Mouse (Mus musculus) lung, postnatal 14 days (tissue): Measurements from ENCODE around the gene Fbxw4.

Source experiments
- DNase-seq: peaks from one replicate; pipeline ENCODE4 v3.0.0; 2021

Gene Fbxw4

DNA sequence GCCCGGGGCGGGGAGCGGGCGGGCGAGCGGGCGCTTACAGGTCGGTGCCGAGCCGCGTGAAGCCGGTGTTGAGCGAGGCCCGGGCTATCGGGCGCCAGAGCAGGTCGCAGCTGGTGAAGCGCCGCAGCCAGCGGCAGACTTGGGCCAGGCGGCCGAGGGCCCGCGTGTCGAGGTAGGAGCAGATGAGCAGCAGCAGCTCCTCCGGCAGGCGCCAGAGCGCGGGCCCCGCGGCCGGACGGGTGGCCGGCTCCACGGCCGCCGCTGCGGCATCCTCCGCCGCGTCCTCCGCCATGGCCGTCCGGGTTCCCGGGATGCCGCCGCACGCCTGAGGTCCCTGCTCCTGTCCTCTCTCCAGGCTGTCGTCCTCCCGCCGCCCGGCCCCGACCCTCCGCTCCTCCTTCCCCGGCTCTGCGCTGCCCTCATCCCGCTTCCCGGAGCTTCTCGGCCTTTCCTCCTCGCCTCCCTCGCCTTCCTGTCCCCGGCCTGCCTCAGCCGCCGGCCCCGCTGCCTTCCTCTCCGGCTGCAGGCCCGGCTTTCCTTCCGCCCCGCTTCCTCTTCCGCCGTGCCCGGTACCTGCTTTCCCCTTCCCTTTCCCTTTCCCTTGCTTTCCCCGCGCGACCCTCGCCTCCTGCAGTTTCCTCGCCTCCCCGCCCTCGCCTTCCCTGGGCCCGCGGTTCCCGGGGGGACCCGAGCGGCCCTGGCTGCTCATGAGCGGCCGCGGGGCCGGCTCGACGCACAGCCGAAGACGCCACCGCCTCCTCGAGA lies at the start of gene Fbxw4:
TSS of gene Fbxw4 (minus strand) at position 575 of the 765 bp plus-strand sequence.
- DNase-seq = peak; percentile 67

DNA sequence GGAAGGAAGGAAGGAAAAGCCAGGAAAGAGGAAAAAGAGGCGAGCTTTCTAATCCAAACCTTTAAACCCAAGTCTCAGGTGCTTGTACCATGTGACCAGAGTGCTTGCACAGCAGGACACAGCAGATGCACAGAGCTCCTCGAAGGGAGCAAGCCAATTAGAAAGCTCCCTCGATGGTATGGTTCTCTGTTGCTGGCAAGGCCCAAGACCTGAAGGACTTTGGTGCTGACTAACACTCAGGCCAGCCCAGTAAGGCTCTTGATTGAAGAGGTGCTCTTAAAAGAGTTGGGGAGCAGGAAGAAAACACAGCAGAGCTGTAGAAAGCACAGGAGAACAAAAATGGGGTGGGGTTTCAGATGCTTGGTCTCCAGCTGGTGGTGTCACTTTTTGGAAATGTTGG lies 48.6 kb upstream of the Fbxw4 start:
- no peak for DNase-seq

DNA sequence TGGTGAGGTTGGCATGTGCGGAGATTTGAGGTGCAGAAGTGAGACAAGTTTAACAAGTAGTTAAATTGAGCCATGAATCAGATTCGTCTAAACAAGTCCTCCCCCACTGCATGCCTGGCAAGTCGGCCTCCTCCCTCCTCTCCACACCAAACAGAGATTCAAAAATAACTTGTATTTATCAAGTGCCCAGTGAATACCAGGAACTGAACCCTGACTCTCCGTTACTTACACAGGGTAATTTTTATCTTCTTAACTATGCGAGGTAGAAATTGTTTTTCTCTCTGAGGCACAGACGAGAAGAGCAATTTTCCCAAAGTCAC lies 36.1 kb upstream of the Fbxw4 start:
- no peak for DNase-seq

DNA sequence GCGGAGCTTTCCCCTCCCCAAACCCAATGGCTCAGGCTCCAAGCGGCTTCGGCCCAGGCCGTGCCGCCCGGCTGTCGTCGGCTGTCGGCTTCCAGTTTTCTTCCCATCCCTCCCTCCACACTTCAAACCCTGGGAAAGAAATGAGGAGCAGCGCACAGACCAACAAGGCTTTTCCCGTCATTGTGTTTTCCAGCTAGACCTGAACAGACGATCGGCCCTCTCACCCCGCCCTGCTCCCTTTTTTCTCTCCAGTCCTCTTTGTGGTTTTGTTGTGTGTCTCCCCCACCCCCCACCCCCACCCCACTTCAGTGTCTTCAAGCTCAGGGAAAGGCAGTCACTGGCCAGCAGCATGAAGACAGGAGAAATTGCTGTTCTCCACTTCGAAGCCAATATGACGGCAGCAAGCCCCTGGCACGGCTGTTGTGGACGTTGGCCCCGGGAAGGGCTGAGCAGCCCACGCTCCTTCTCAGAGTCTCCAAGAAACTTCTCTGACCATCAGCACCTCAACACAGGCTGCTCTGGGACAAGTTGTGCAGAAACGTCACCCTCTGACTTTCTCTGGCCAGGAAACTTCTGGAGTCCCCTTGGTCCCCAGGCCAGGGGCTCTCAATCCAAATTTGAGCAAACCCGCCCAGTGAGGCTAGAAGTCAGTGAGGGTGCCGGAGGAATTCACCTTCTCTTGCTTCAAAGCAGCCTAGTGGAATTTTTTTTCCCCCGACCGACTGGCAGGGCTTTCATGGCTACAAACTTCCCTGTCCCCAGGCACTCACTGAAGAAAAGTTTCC lies 35.6 kb upstream of the Fbxw4 start:
- no peak for DNase-seq

DNA sequence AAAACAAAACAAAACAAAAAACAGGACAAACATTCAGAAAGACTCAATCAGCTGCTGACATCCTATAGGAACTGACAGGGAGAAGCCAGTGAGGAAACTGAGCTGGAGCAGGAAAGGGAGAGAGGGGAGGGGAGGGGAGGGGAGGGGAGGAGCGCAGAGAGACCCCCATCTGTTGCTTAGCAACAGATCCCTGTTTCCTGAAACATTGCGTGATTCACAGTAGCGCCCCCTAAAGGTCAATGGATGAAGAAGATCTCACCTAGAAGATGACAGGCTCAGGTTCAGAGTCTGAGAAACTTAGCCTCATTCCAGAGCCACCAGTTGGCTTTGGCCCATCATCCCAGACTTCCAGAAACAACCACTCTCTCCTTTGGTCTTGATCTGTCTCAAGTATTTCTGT lies 33.9 kb upstream of the Fbxw4 start:
- DNase-seq = no peak

DNA sequence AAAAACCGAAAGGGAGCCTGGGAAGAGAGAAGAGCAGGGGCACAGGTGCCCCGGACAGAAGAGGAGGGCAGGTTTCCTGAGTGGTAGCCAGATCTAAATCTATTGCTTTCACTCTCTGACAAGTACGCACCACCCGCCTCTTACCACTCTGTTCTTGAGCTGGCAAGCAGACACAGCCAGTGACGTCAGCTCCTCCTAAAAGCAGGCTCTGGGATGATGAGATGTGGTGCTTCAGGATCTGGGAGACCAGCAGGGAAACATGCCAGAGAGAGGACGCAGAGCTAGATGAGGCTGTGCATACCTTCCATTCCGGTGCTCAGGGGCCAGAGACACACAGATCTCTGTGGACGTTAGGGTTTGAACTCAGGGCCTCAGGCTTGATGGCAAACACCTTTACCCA lies 32.1 kb upstream of the Fbxw4 start:
- DNase-seq = no peak

DNA sequence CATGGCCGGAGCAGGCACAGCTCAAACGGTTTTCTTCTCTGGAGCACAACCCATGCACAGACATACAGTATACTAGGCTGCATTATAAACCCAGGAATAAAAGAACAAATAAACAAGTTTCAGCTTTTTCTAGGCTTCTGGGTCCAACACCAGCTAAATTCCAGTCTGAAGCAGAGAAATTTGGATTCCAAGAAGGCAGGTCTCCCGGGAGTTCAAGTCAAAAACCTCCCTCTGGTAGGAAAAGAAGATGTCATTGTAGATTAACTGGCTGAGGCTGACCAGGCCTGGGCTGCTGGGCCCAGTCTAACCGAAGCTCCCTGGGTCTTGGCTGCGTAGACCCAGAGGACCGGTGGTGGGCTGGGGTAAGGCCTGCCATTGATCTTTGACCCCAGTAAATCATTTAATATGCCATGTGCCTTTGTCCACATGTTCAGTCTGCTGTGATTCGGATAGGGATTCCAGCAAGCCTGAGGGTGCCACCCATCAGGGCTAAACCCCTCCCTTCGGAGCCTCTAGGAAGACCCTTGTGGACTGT lies 31.0 kb upstream of the Fbxw4 start:
- DNase-seq = no peak

DNA sequence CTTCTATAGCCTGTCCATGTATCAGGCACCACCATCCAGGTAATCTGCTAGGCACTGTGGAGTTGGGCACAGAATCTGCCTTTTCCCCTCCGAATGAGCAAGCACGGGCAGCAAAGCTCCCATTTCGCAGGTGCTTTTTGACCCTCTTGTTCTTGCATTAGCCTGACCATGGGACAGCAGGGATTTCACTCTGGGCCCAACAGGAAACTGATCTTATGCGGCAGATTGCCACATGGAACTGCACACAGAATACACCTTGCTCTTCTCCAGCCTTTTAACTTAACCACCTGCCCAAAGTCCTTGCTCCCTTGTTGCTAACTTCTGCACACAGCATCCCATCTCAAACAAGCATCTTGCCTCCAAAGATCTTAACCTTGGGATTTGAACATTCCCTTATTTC lies 26.9 kb upstream of the Fbxw4 start:
- DNase-seq = no peak

DNA sequence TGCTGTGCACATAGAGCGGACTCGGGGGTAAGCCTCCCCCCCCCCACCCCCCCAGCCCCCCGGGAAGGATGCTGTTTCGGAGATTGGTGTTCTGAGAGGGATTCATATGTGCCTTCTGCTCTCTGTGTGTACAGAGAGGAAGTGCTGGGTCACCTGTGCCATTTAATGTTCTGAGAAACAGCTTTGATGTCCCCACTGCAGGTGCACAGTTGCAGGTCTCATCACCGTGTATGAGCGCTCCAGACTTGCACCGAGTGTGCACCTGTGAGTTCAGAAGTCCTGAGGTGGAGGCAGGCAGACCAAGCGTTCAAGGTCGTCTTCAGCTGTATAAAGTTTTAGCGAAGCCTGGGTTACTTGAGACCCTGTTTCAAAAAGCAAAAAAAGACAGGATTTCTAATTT lies 23.6 kb upstream of the Fbxw4 start:
- DNase-seq = no peak

DNA sequence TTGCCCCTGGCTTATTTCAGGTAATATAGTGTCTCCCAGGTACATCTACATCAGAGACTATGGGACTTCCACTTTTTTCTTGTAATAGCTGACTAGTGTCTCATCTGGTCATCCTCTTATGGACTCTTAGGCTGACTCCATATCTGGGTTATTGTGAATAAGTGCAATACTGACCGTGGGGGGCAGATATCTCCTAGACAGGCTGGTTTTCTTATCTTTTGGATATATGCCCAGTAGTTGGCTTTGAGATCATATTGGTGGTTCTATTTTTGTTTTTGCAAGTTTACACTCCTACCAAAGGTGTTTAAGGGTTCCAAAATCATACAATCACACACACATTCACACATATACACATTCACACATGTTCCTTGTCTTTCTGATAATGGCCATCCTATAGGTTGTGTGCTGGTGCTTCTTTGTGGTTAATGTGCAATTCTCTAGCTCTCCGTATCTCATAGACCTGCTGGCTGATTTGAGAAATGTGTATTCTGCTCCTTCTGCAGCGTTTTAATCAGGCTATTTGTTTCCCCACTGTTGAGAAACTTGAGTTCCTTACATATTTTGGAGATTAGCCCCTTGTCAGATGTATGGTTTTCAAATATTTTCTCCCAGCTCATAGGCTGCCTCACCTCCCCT lies 20.5 kb upstream of the Fbxw4 start:
- no peak for DNase-seq

DNA sequence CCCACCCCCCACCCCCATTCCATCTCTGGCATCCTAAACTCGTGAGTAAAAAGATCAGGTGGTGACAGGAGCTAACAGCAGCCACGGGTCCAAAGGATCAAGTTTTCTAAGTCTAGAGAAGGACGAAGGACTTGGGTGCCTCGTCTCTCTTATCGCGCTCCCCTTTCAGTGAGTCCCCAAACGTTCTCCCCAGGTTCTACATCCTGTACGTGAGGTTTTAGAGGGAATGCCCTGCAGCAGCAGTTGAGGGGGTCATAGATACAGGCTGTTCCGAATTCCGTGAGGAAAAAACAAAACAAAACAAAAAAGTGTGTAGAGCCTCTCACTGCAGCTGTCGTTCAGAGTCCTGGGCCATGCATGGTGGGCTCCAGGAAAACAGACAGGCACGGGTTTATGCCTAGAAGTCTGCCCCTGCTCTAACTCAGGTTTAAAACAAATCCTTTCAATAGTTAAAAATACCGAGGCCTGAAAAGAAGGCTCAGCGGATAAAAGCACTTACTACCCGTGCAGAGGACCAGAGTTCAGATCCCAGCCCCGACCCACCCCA lies 16.7 kb upstream of the Fbxw4 start:
- DNase-seq = no peak

DNA sequence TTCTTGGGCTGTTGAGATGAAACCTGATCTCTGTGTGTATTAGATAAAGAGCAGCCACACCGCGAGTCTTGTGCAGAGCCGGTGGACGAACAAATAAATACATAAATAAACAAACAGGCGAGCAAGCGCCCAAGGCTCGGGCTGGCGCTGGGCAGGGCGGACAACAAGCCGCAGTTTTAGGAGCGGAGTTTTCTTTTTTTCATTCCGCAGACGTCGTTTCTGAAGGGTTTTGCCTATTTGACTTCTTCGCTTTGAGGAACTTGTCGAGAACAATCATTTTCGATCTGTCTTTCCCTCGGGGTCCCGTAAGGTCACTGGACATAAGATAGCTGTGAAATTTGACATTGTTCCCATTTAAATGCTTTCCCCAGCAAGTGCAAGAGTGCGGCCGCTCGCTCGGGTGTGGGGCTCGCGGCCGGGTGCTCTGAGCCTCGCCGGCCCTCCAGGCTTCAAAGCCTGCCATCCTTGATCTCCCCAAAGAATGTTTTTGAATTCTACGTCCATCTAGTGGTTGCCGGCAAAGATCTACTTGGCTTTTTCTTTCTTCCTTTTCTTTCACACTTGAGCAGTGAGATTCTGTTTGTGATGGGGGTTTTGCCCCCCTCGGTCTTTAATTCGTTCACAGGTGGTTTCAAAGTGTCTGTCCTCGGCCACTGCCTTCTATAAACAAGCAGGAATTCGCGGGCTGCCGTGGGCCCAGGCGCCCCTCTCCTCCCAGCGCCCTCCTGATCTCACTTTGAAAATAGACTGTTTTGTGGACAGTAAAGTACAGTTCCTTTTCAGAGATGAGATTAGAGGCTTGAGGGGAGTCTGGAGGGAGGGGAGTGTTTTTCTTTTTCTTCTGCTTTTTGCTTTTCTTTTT lies 15.8 kb upstream of the Fbxw4 start:
- no peak for DNase-seq

DNA sequence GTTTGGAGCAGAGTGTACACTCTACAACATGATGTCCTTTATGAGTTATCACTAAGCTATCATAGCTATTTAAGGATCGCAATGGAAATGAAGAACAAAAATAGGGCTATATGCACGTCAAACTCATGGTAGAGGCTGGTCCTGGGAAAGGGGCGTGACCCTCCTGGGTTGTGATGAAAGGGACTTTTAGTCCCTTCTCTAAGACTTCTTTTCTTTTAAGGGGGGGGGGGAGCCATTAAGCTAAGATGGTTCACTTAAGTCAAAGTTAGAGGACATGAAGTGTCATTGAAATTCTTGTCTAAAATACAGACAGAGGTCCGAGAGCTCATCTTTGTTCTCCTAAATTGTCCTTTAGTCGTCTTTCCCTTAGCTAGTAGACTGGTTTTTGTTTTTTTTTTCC lies 15.1 kb upstream of the Fbxw4 start:
- no peak for DNase-seq

DNA sequence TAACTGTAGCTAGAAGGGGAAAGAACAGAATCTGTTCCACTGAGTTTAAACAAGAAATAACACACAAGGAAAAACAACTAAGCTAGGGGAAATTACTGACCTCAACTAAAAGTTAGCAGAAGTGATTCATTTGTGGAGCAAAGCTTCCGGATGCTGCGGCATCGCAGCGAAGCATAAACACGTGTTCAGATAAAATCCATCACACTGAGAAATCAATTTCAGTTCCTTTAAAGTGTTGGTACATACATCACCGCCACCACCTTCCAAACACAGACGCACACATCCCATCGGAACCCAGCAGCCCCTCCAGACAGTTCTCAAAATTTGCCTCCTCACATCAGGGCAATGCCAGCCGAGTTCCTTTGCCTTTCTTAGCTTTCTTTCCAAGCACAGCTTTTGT lies 12.9 kb upstream of the Fbxw4 start:
- DNase-seq = no peak

DNA sequence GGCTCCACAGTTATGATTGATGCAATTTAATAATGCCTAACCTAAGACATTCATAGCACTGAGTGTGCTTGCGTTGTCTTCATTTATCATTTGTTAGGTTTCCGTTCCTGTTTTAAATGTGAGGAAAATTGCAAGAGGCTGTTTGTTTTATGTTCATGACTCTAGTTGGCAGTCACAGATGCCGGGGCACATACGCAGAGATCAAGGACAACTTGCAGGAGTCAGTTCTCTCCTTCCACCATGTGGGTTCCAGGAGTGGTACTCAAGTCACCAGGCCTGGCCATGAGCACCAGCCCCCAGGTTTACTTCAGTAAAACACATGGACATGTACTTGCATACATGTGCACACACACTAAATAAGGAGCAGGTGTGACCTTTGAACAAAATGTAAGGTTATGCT lies 8.9 kb upstream of the Fbxw4 start:
- DNase-seq = no peak

DNA sequence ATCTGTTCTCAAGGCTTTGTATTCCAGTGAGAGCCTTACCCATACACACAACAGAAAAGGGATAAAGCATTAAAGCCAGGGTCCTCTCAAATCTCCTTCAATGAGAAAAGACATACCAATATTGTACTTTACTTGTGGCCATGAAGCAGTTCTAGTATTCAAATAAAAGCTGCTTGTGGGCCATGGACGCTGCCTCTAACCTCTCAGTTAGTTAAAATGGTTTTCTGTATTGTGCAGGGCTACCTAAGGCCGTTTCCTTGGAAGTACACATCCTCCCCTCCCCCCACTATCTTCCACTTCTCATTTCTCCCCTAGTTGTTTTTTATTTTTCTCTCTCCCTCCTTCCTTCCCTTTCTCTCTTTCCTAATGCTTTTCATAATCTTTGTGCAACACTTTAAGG lies 3.7 kb upstream of the Fbxw4 start:
- no peak for DNase-seq

DNA sequence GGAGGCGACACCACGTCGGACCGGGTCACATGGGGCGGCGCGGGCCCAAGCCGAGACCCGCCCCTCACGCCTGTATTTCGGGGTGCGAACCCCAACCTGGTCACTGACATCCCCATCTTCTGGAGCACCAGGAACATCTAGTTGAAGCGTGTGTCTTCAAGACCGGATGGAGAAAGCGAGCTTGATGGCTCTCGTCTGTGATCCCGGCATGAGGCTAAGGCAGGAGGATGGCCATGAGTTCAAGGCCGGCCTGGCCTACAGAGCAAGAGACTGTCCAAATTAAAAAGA lies 335 bp upstream of the Fbxw4 start:
- DNase-seq = no peak

DNA sequence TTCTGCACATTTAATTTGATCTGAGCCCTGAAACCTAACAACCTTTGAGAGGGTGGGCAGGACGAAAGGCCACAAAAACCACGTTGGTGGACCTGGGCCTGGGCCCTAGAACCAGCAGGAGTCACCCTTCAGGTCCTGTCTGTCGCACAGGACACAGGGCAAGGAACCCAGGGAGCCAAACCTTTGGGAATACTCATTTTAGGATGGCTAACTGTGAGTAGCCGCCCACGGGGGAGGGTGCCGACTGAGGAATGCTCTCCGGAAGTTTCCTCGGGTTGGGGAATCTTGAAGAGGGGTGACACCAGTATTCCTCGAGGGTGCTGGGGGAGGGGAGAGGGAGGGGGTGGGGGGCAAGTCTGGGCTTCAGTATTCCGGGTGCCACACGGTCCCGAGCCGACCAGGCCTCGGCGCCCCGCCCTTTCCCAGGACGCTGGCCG lies 793 bp downstream of the Fbxw4 start:
- peak; percentile 43 for DNase-seq

DNA sequence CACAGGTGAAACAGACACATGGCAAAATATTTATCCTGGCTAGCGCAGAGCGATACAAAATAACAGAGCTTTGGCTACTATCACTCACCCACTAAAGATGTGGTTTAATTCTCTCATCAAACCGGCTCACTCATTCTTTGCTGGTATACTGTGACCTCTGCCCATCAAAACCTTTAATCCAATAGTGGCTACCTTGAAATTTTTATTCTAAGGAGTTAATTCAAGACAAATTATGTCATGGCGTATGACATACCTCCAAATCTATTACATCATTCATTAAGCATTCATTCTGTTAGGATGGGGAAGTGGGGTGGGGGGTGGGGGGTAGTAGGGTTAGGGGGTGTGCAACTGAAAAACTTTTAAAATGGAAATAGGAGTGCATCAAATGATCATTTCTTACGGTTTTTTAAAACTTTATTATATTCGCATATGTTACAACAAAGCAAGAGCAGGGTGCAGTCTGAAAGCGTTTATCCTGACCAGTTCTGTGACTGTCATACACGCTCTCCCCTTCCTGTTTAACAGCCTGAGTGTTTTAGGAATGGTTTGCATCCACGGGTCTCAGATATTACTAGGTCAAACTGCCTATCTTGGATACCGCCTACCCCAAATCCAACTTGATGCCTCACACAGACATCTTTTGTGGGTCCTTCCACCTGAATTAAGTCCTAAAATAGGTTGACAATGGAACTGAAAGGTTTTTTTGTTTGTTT lies 1.4 kb downstream of the Fbxw4 start:
- DNase-seq = no peak

DNA sequence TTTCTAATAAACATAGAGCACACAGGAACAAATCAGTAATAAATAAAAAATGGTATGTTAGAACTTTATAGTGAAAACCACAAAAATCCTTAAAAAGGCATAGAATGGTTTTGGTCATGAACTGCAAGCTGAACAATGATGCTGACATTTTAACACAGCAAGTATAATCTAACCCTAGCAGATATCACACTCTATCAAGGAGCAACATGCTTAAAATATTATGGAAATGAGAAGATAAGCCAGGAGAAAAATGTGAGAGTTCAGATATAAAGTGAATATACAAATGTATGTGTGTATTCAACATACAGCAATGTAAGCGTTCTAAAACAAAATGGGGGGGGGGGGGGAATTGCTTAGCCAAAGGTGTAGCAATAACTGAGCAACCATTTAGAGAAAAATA lies 2.3 kb downstream of the Fbxw4 start:
- DNase-seq = no peak

DNA sequence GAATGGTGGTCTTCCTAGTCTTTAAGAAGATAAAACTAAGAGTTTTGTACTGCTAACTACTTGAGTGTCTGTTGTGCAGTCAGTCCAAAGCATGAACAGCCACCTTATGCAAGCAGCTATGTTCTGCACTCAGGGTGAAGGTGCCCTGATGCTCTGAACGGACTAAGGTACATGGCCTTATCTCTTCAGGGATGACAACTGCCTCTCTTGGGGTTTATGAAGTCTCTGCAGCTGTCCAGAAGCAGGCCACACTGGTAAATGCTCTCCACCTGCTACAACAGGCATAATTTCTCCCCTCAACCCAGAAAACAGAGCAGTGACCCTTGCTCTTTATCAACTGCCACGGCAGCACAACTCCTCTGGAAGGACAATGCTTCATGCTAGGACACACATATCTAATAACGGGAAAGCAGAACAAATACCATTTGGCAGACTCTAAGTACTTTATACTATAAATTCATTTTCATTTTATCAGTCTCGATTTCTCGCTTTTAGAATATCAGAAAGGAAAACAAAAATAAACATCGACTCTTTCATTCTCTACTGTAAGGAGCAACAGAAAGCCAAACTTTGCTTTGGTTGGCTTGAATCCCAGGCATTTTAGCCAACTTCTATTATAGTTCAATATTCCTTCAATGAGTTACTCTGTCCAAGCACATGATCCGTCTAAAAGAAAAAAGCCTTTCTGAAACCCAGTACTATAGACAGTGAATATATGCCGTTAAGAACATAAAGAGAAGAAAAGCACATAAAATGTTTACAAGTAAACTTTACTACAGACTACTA lies 3.1 kb downstream of the Fbxw4 start:
- DNase-seq = no peak
